Mouse (Mus musculus): ENCODE data around the gene Il1r1. TPM values are rescaled to one million over a fixed set of nuclear protein-coding genes. Genes with fewer than 3 reads are reported as not detected.

Il1r1 gene
- total and polyA plus RNA-seq, 3 experiments: 0.22 TPM; not detected in 2

DNA sequence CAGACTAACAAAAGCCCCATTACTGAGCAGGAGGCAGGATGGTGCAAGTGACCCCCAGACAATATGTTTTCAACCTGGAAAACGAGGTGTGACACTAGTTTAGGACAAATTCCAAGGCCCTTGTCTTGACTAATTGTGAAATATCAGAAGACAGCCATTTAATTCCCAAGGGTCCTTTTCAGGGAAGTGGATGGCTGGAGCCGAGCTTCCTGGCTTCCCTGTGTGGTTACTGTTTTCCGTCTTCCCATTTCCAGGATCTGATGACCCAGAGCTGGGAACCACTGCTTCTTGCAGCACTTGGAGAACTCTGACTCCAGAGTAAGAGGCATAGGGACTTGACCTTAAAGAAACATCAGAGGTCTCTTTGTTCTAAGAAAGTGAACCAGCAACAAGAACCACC is 43.2 kb upstream of the Il1r1 start:
- H3K4me1 ChIP-seq (ENCODE audit: insufficient read depth, low read depth, low read length): no peaks in the 10 kb centered on the region
- TF ChIP-seq GATA1 (IDR thresholded peaks at IDR 0.05; ENCODE audit: borderline replicate concordance, low read length): no peak
- no peak for TF ChIP-seq CTCF (IDR thresholded peaks at IDR 0.05; ENCODE audit: low read depth, low read length)
- TF ChIP-seq GATA2 (IDR thresholded peaks at IDR 0.05; ENCODE audit: borderline replicate concordance, low read depth, low read length): no peak
- TF ChIP-seq TAL1 (conservative IDR thresholded peaks at IDR 0.05; ENCODE audit: low read depth, low read length): no peak
- TF ChIP-seq POLR2AphosphoS5 (IDR thresholded peaks at IDR 0.05; ENCODE audit: insufficient replicate concordance, low read depth, low read length): no peak
- no peak for DNase-seq (ENCODE audit: low spot score)
- H3K36me3 ChIP-seq (replicated peaks): no peaks in the 10 kb centered on the region
- ATAC-seq (ENCODE audit: extremely low read depth, insufficient number of reproducible peaks, low FRiP score, poor library complexity, severe bottlenecking): no peak
- H3K4me3 ChIP-seq (ENCODE audit: low read depth, low read length): no peak overlapping the region
- H3K27me3 ChIP-seq (ENCODE audit: insufficient read depth, low read length): peaks cover 7% of the 10 kb centered on the region; the same call in 1 of the 2 replicates
- H3K9me3 ChIP-seq (replicated peaks): no peaks in the 10 kb centered on the region

DNA sequence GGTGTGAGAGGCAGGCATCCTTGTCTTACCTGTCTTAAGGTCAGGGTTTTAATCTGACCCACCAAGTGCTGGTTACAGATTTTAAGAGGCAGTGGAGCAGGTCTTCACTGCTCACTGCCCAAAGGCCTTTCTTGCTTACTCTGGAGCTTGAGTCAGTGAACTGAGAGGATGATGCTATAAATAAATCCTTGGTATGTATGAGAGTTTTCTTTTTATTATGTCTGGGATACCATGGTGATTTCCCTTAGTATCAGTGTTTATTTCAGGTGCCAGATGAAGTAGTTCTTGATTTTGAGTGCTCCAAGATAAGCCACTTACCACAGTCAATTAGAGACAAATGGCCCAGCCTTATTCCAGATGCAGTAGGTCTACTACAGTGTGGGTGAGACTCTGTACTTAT is 41.5 kb upstream of the Il1r1 start:
- H3K4me1 ChIP-seq (ENCODE audit: insufficient read depth, low read depth, low read length): no peaks in the 10 kb centered on the region
- ATAC-seq (ENCODE audit: extremely low read depth, insufficient number of reproducible peaks, low FRiP score, poor library complexity, severe bottlenecking) (no peak), DNase-seq (ENCODE audit: low spot score) (no peak)
- peaks cover 7% of the 10 kb centered on the region; the same call in 1 of the 2 replicates for H3K27me3 ChIP-seq (ENCODE audit: insufficient read depth, low read length)
- TF ChIP-seq TAL1 (conservative IDR thresholded peaks at IDR 0.05; ENCODE audit: low read depth, low read length): no peak
- no peak for TF ChIP-seq GATA1 (IDR thresholded peaks at IDR 0.05; ENCODE audit: borderline replicate concordance, low read length)
- no peak for TF ChIP-seq GATA2 (IDR thresholded peaks at IDR 0.05; ENCODE audit: borderline replicate concordance, low read depth, low read length)
- TF ChIP-seq POLR2AphosphoS5 (IDR thresholded peaks at IDR 0.05; ENCODE audit: insufficient replicate concordance, low read depth, low read length): no peak
- TF ChIP-seq CTCF (IDR thresholded peaks at IDR 0.05; ENCODE audit: low read depth, low read length): no peak
- no peak overlapping the region for H3K4me3 ChIP-seq (ENCODE audit: low read depth, low read length)
- no peaks in the 10 kb centered on the region for H3K36me3 ChIP-seq (replicated peaks)
- H3K9me3 ChIP-seq (replicated peaks): no peaks in the 10 kb centered on the region

DNA sequence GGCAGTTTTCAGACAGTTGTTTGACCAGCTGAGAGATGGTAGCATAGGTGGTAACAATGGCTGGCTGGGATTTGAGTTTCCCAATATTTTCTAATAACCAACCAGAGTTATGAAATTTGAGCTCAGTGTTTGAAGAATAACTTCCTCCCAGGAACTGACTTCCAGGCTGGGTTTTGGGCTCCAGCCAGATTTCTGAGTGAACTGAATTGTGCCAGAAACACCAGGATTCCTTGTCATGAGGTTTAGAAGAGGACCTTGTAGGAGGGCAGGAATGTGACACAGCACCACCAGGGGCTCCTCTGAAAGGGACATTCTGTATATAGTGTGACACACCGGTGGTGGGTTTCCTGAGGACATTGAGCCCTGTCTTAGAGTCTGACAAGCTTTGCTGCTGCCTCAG is 36.9 kb upstream of the Il1r1 start:
- Histone ChIP-seq H3K9me3 (replicated peaks) (no peaks in the 10 kb centered on the region), H3K36me3 (replicated peaks) (no peaks in the 10 kb centered on the region), H3K4me1 (ENCODE audit: insufficient read depth, low read depth, low read length) (no peaks in the 10 kb centered on the region), H3K4me3 (ENCODE audit: low read depth, low read length) (no peak overlapping the region), H3K27me3 (ENCODE audit: insufficient read depth, low read length) (peaks cover 7% of the 10 kb centered on the region)
- ATAC-seq (ENCODE audit: extremely low read depth, insufficient number of reproducible peaks, low FRiP score, poor library complexity, severe bottlenecking) (no peak), DNase-seq (ENCODE audit: low spot score) (no peak)
- TF ChIP-seq GATA2 (IDR thresholded peaks at IDR 0.05; ENCODE audit: borderline replicate concordance, low read depth, low read length): no peak
- no peak for TF ChIP-seq CTCF (IDR thresholded peaks at IDR 0.05; ENCODE audit: low read depth, low read length)
- no peak for TF ChIP-seq GATA1 (IDR thresholded peaks at IDR 0.05; ENCODE audit: borderline replicate concordance, low read length)
- TF ChIP-seq TAL1 (conservative IDR thresholded peaks at IDR 0.05; ENCODE audit: low read depth, low read length): no peak
- TF ChIP-seq POLR2AphosphoS5 (IDR thresholded peaks at IDR 0.05; ENCODE audit: insufficient replicate concordance, low read depth, low read length): no peak

DNA sequence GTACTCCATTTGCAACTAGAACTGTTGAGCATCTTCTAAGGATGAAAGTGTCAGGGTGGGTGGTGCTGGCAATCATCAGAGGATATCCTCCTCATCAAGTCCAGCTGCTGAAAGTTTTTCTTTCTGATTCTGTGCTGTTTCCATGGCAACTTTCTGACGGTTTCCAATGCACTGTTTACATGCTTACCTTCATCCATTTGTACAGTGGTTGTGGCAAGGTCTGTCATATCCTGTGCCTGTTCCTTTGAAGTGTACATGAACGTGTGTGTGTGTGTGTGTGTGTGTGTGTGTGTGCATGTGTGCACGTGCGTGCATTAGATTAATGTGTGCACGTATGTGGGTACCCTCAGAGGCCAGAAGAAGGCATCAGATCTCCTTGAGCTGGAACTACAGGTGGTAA is 34.9 kb upstream of the Il1r1 start:
- Histone ChIP-seq H3K4me3 (ENCODE audit: low read depth, low read length) (no peak overlapping the region), H3K36me3 (replicated peaks) (no peaks in the 10 kb centered on the region)

DNA sequence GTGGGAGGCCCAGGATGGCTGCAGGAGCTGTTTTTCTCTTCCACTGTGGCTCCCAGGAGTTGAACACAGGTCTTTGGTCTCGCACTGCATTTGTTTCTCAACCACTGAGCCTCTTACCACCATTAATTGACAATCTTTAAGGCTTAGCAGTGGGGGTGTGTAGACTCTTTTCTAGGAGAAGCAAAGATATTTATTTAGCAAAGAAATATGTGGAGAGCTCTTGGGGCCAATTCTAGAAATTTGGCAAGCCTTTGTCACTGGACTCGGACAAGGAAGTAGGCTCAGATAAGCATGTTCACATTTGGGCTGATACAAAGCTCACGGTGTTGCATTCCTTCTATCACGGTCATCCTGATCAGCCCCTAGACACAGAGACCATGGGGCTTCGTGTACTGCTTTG is 34.0 kb upstream of the Il1r1 start:
- peaks cover 7% of the 10 kb centered on the region for H3K27me3 ChIP-seq (ENCODE audit: insufficient read depth, low read length)
- H3K4me1 ChIP-seq (ENCODE audit: insufficient read depth, low read depth, low read length): no peaks in the 10 kb centered on the region
- H3K9me3 ChIP-seq (replicated peaks): no peaks in the 10 kb centered on the region
- no peak for DNase-seq (ENCODE audit: low spot score)
- no peak for ATAC-seq (ENCODE audit: extremely low read depth, insufficient number of reproducible peaks, low FRiP score, poor library complexity, severe bottlenecking)
- TF ChIP-seq GATA2 (IDR thresholded peaks at IDR 0.05; ENCODE audit: borderline replicate concordance, low read depth, low read length): no peak
- TF ChIP-seq TAL1 (conservative IDR thresholded peaks at IDR 0.05; ENCODE audit: low read depth, low read length): no peak
- no peak for TF ChIP-seq CTCF (IDR thresholded peaks at IDR 0.05; ENCODE audit: low read depth, low read length)
- no peak overlapping the region for H3K4me3 ChIP-seq (ENCODE audit: low read depth, low read length)
- H3K36me3 ChIP-seq (replicated peaks): no peaks in the 10 kb centered on the region

More for the DNA sequence above, 34.9 kb upstream of the Il1r1 start:
- ATAC-seq (ENCODE audit: extremely low read depth, insufficient number of reproducible peaks, low FRiP score, poor library complexity, severe bottlenecking): no peak
- Histone ChIP-seq H3K27me3 (ENCODE audit: insufficient read depth, low read length) (peaks cover 7% of the 10 kb centered on the region), H3K4me1 (ENCODE audit: insufficient read depth, low read depth, low read length) (no peaks in the 10 kb centered on the region), H3K9me3 (replicated peaks) (no peaks in the 10 kb centered on the region)
- TF ChIP-seq GATA1 (IDR thresholded peaks at IDR 0.05; ENCODE audit: borderline replicate concordance, low read length) (no peak), POLR2AphosphoS5 (IDR thresholded peaks at IDR 0.05; ENCODE audit: insufficient replicate concordance, low read depth, low read length) (no peak), CTCF (IDR thresholded peaks at IDR 0.05; ENCODE audit: low read depth, low read length) (no peak), GATA2 (IDR thresholded peaks at IDR 0.05; ENCODE audit: borderline replicate concordance, low read depth, low read length) (no peak), TAL1 (conservative IDR thresholded peaks at IDR 0.05; ENCODE audit: low read depth, low read length) (no peak)
- DNase-seq (ENCODE audit: low spot score): no peak

DNA sequence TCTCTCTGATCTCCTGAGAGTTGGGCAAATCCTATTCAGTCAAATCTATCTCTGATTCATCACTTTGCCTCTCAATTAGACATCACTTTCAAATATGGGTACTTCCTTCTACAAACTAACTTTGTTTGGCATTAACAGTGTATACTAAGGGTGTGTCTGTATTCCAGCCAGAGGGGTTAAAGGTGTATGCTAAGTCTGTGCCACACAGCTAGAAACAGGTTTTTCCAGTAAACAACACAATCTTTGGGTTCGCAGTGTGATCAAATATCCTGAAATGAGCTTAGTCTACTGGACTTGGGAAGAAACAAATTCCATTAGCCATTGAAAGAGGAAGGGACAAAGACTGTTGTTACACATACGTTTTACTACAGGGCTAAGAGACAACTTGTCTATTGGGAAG is 30.6 kb upstream of the Il1r1 start:
- DNase-seq (ENCODE audit: low spot score) (no peak), ATAC-seq (ENCODE audit: extremely low read depth, insufficient number of reproducible peaks, low FRiP score, poor library complexity, severe bottlenecking) (no peak)
- TF ChIP-seq POLR2AphosphoS5 (IDR thresholded peaks at IDR 0.05; ENCODE audit: insufficient replicate concordance, low read depth, low read length) (no peak), GATA2 (IDR thresholded peaks at IDR 0.05; ENCODE audit: borderline replicate concordance, low read depth, low read length) (no peak), TAL1 (conservative IDR thresholded peaks at IDR 0.05; ENCODE audit: low read depth, low read length) (no peak), CTCF (IDR thresholded peaks at IDR 0.05; ENCODE audit: low read depth, low read length) (no peak), GATA1 (IDR thresholded peaks at IDR 0.05; ENCODE audit: borderline replicate concordance, low read length) (no peak)
- no peaks in the 10 kb centered on the region for H3K36me3 ChIP-seq (replicated peaks)
- H3K4me1 ChIP-seq (ENCODE audit: insufficient read depth, low read depth, low read length): no peaks in the 10 kb centered on the region
- no peak overlapping the region for H3K4me3 ChIP-seq (ENCODE audit: low read depth, low read length)
- no peaks in the 10 kb centered on the region for H3K9me3 ChIP-seq (replicated peaks)
- H3K27me3 ChIP-seq (ENCODE audit: insufficient read depth, low read length): peaks cover 7% of the 10 kb centered on the region
